Mouse (Mus musculus): ENCODE measurements around the gene Ticrr. TPM values are rescaled to one million over a fixed set of nuclear protein-coding genes. Genes with fewer than 3 reads are reported as not detected.

Ticrr gene
- polyA plus RNA-seq, 2 experiments: 7.4 to 7.9 TPM

DNA sequence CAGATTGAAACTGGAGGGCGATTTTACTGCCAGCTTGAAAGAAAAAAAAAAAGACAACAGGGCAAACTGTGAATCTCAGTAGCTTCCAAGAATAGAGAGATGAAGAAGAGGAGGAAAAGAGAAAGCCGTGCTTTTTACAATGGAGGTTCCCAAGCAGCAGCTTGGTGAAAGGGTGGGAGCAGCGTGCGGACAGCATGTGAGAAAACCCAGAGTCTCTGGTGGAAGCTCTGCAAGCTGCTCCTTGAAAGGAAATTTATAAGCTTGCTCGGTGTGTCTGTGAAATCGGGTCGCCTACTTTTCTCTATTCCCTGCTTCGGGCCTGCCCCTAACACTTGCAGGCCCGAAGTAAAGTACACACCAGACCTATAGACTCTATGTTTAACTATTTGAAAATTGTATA lies 84.1 kb downstream of the Ticrr start:
- no peak overlapping the region for H3K9ac ChIP-seq (ENCODE audit: low read depth, low read length, severe bottlenecking)
- 0 out of 2 replicates have a peak, but pooled peaks cover 5% of the 10 kb centered on the region for H3K36me3 ChIP-seq (ENCODE audit: control insufficient read depth, insufficient read depth, low read length)
- H3K27me3 ChIP-seq (ENCODE audit: control insufficient read depth, insufficient read depth, low read length): no peaks in the 10 kb centered on the region
- no peak for DNase-seq (ENCODE audit: low spot score)
- no peak overlapping the region for H3K4me2 ChIP-seq (replicated peaks; ENCODE audit: low read depth, low read length, severe bottlenecking)
- no peak for TF ChIP-seq POLR2A (IDR thresholded peaks at IDR 0.05; ENCODE audit: borderline replicate concordance, extremely low read depth, insufficient read depth, insufficient read length)
- no peak for ATAC-seq (ENCODE audit: low FRiP score, low read depth)
- no peak overlapping the region for H3K4me3 ChIP-seq (replicated peaks; ENCODE audit: low read length)
- 88% methylated on average over 9 of the region's 9 CpGs for WGBS
- H3K9me3 ChIP-seq (ENCODE audit: control insufficient read depth, low read length): no peaks in the 10 kb centered on the region
- H3K4me1 ChIP-seq (ENCODE audit: control insufficient read depth, insufficient read depth, low read length): peaks cover 4% of the 10 kb centered on the region
- H3K27ac ChIP-seq (replicated peaks; ENCODE audit: low read depth, low read length): no peak overlapping the region

DNA sequence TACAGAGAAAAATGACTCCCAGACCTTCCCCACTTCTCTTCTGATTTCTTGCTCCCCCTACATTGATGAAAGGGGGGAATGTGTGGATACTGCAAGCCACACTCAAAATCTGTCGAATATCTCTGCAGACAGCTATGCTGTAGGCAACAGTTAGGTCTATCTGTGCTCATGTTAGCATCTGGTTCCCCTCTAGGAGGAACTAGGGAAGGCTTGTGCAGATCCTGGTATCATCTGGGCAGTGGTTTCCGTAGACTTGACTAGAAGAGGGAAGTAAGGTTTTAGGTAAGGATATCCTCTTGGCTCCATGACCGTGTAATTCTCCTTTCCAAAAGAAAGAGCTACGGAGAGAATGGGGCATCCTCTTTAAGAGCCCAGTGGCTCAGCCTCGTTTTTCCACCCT lies 84.6 kb downstream of the Ticrr start:
- DNase-seq (ENCODE audit: low spot score): no peak
- Histone ChIP-seq H3K4me1 (ENCODE audit: control insufficient read depth, insufficient read depth, low read length) (peaks cover 4% of the 10 kb centered on the region), H3K4me3 (replicated peaks; ENCODE audit: low read length) (no peak overlapping the region), H3K9ac (ENCODE audit: low read depth, low read length, severe bottlenecking) (no peak overlapping the region), H3K27ac (replicated peaks; ENCODE audit: low read depth, low read length) (no peak overlapping the region), H3K4me2 (replicated peaks; ENCODE audit: low read depth, low read length, severe bottlenecking) (no peak overlapping the region), H3K9me3 (ENCODE audit: control insufficient read depth, low read length) (no peaks in the 10 kb centered on the region), H3K36me3 (ENCODE audit: control insufficient read depth, insufficient read depth, low read length) (0 out of 2 replicates have a peak, but pooled peaks cover 5% of the 10 kb centered on the region), H3K27me3 (ENCODE audit: control insufficient read depth, insufficient read depth, low read length) (no peaks in the 10 kb centered on the region)
- 81% methylated on average over 5 of the region's 5 CpGs for WGBS
- no peak for TF ChIP-seq POLR2A (IDR thresholded peaks at IDR 0.05; ENCODE audit: borderline replicate concordance, extremely low read depth, insufficient read depth, insufficient read length)
- ATAC-seq (ENCODE audit: low FRiP score, low read depth): no peak

DNA sequence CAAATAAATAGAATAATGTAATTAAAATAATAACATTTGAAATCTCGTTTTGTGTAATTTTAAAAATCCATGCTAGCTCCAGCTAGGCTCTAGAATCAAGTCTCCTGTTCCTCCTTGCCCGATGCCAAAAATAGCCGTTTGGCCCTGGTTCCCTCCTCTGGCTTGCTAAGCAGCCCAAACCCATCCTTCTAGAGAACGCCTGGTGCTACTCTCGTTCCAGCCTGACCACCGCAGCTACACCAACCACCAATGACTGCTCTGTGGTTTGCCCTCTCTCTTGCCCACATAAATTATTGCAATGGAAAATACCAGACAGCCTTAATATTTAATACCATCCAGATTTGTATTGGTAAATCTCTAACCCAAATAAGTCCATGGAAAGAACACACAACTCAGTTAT lies 87.7 kb downstream of the Ticrr start:
- Histone ChIP-seq H3K27me3 (ENCODE audit: control insufficient read depth, insufficient read depth, low read length) (no peaks in the 10 kb centered on the region), H3K36me3 (ENCODE audit: control insufficient read depth, insufficient read depth, low read length) (no peaks in the 10 kb centered on the region), H3K4me2 (replicated peaks; ENCODE audit: low read depth, low read length, severe bottlenecking) (no peak overlapping the region), H3K27ac (replicated peaks; ENCODE audit: low read depth, low read length) (no peak overlapping the region), H3K4me3 (replicated peaks; ENCODE audit: low read length) (no peak overlapping the region), H3K4me1 (ENCODE audit: control insufficient read depth, insufficient read depth, low read length) (peaks cover 4% of the 10 kb centered on the region), H3K9ac (ENCODE audit: low read depth, low read length, severe bottlenecking) (no peak overlapping the region), H3K9me3 (ENCODE audit: control insufficient read depth, low read length) (no peaks in the 10 kb centered on the region)
- DNase-seq (ENCODE audit: low spot score) (no peak), ATAC-seq (ENCODE audit: low FRiP score, low read depth) (no peak)
- TF ChIP-seq POLR2A (IDR thresholded peaks at IDR 0.05; ENCODE audit: borderline replicate concordance, extremely low read depth, insufficient read depth, insufficient read length): no peak
- 75% methylated on average over 6 of the region's 6 CpGs for WGBS

Other genes with a start within 250 kb of the Ticrr start
- 59.8 and 71.9 TPM in 2 replicates for gene Polg, start 193.8 kb upstream of the Ticrr start, polyA plus RNA-seq (2012; rRNA removed)
- 37.6 and 42.8 TPM in 2 replicates for gene Polg, start 193.8 kb upstream of the Ticrr start, polyA plus RNA-seq (2014; fragmentation: Nextera tagmentation; extraction: Ambion mirVana)
- 0.08 and 0.14 TPM in 2 replicates for gene Rhcg, start 42.5 kb upstream of the Ticrr start, polyA plus RNA-seq (2012; rRNA removed)
- gene Rhcg, start 42.5 kb upstream of the Ticrr start, polyA plus RNA-seq (2014; fragmentation: Nextera tagmentation; extraction: Ambion mirVana): 0.11 TPM in 1 of 2 replicates, not detected in the other
- gene Kif7, start 55.5 kb downstream of the Ticrr start, polyA plus RNA-seq (2012; rRNA removed): 14.6 and 14.9 TPM in 2 replicates
- 7.2 and 8.2 TPM in 2 replicates for gene Kif7, start 55.5 kb downstream of the Ticrr start, polyA plus RNA-seq (2014; fragmentation: Nextera tagmentation; extraction: Ambion mirVana)
- 0.21 and 0.23 TPM in 2 replicates for gene Plin1, start 72.7 kb downstream of the Ticrr start, polyA plus RNA-seq (2012; rRNA removed)
- gene Plin1, start 72.7 kb downstream of the Ticrr start, polyA plus RNA-seq (2014; fragmentation: Nextera tagmentation; extraction: Ambion mirVana): not detected in 2 replicates
- 9.0 TPM in 2 replicates for gene Pex11a, start 82.9 kb downstream of the Ticrr start, polyA plus RNA-seq (2012; rRNA removed)
- 10.1 and 10.3 TPM in 2 replicates for gene Pex11a, start 82.9 kb downstream of the Ticrr start, polyA plus RNA-seq (2014; fragmentation: Nextera tagmentation; extraction: Ambion mirVana)
- gene Wdr93, start 83.0 kb downstream of the Ticrr start, polyA plus RNA-seq (2012; rRNA removed): 0.20 and 0.21 TPM in 2 replicates
- gene Wdr93, start 83.0 kb downstream of the Ticrr start, polyA plus RNA-seq (2014; fragmentation: Nextera tagmentation; extraction: Ambion mirVana): 0.12 TPM in 1 of 2 replicates, not detected in the other
- gene Mesp1, start 133.6 kb downstream of the Ticrr start, polyA plus RNA-seq (2012; rRNA removed): 0.06 and 0.20 TPM in 2 replicates
- 0.23 TPM in 1 of 2 replicates, not detected in the other for gene Mesp1, start 133.6 kb downstream of the Ticrr start, polyA plus RNA-seq (2014; fragmentation: Nextera tagmentation; extraction: Ambion mirVana)
- gene Mesp2, start 150.5 kb downstream of the Ticrr start, polyA plus RNA-seq (2012; rRNA removed): 0.67 and 1.00 TPM in 2 replicates
- 0.50 and 0.65 TPM in 2 replicates for gene Mesp2, start 150.5 kb downstream of the Ticrr start, polyA plus RNA-seq (2014; fragmentation: Nextera tagmentation; extraction: Ambion mirVana)
- gene Anpep, start 200.9 kb downstream of the Ticrr start, polyA plus RNA-seq (2012; rRNA removed): 39.5 and 39.8 TPM in 2 replicates
- 26.6 and 31.3 TPM in 2 replicates for gene Anpep, start 200.9 kb downstream of the Ticrr start, polyA plus RNA-seq (2014; fragmentation: Nextera tagmentation; extraction: Ambion mirVana)